Mouse (Mus musculus): ENCODE measurements around the gene D17H6S53E. TPM values are rescaled to one million over a fixed set of nuclear protein-coding genes. Genes with fewer than 3 reads are reported as not detected.

Gene D17H6S53E
- total RNA-seq, 2 experiments from 2014 or later, result 1.7 TPM; not detected in 1

- ATAC-seq (replicated peaks; ENCODE audit: low FRiP score, poor library complexity, severe bottlenecking), result no peak
These were observed 30.5 kb downstream of the D17H6S53E start for GRCm38 (mm10) chr17:35156461-35157200.

- ATAC-seq (replicated peaks; ENCODE audit: low FRiP score, poor library complexity, severe bottlenecking), result no peak
These were observed 31.1 kb downstream of the D17H6S53E start for GRCm38 (mm10) chr17:35157254-35157653.

GRCm38 (mm10) chr17:35157661-35158175, 31.5 kb downstream of the D17H6S53E start:
- no peak for ATAC-seq (replicated peaks; ENCODE audit: low FRiP score, poor library complexity, severe bottlenecking)

- ATAC-seq (replicated peaks; ENCODE audit: low FRiP score, poor library complexity, severe bottlenecking), result no peak
These were observed 32.8 kb downstream of the D17H6S53E start for GRCm38 (mm10) chr17:35158850-35159593.

- ATAC-seq (replicated peaks; ENCODE audit: low FRiP score, poor library complexity, severe bottlenecking), result no peak
These were observed 33.5 kb downstream of the D17H6S53E start for GRCm38 (mm10) chr17:35159638-35160037.

- ATAC-seq (replicated peaks; ENCODE audit: low FRiP score, poor library complexity, severe bottlenecking), result no peak
These were observed 35.2 kb downstream of the D17H6S53E start for GRCm38 (mm10) chr17:35161421-35161820.

- no peak for ATAC-seq (replicated peaks; ENCODE audit: low FRiP score, poor library complexity, severe bottlenecking)
These were observed 35.9 kb downstream of the D17H6S53E start for GRCm38 (mm10) chr17:35162121-35162520.

GRCm38 (mm10) chr17:35162730-35163129, 36.6 kb downstream of the D17H6S53E start:
- ATAC-seq (replicated peaks; ENCODE audit: low FRiP score, poor library complexity, severe bottlenecking), result no peak

- no peak for ATAC-seq (replicated peaks; ENCODE audit: low FRiP score, poor library complexity, severe bottlenecking)
These were observed 37.3 kb downstream of the D17H6S53E start for GRCm38 (mm10) chr17:35163326-35164081.

- no peak for ATAC-seq (replicated peaks; ENCODE audit: low FRiP score, poor library complexity, severe bottlenecking)
These were observed 38.0 kb downstream of the D17H6S53E start for GRCm38 (mm10) chr17:35164218-35164567.

- peak; percentile 93 for ATAC-seq (replicated peaks; ENCODE audit: low FRiP score, poor library complexity, severe bottlenecking)
These were observed 38.6 kb downstream of the D17H6S53E start, which contains the start of gene Prrc2a for GRCm38 (mm10) chr17:35164568-35165450. Gene Prrc2a, minus strand, starts transcription at chr17:35164897.

- no peak for ATAC-seq (replicated peaks; ENCODE audit: low FRiP score, poor library complexity, severe bottlenecking)
These were observed 39.4 kb downstream of the D17H6S53E start for GRCm38 (mm10) chr17:35165451-35166155.

- no peak for ATAC-seq (replicated peaks; ENCODE audit: low FRiP score, poor library complexity, severe bottlenecking)
These were observed 40.3 kb downstream of the D17H6S53E start for GRCm38 (mm10) chr17:35166352-35167035.

- ATAC-seq (replicated peaks; ENCODE audit: low FRiP score, poor library complexity, severe bottlenecking), result no peak
These were observed 41.6 kb downstream of the D17H6S53E start for GRCm38 (mm10) chr17:35167794-35168193.

- no peak for ATAC-seq (replicated peaks; ENCODE audit: low FRiP score, poor library complexity, severe bottlenecking)
These were observed 42.5 kb downstream of the D17H6S53E start for GRCm38 (mm10) chr17:35168541-35169207.

- no peak for ATAC-seq (replicated peaks; ENCODE audit: low FRiP score, poor library complexity, severe bottlenecking)
These were observed 46.5 kb downstream of the D17H6S53E start for GRCm38 (mm10) chr17:35172445-35173234.

GRCm38 (mm10) chr17:35173329-35173728, 47.2 kb downstream of the D17H6S53E start:
- no peak for ATAC-seq (replicated peaks; ENCODE audit: low FRiP score, poor library complexity, severe bottlenecking)

All from erythroid progenitor cell, adult 5-6 weeks (primary cell).